Comparison of ENCODE assay signal across 30 mouse cellular contexts in the genomic region with DNA sequence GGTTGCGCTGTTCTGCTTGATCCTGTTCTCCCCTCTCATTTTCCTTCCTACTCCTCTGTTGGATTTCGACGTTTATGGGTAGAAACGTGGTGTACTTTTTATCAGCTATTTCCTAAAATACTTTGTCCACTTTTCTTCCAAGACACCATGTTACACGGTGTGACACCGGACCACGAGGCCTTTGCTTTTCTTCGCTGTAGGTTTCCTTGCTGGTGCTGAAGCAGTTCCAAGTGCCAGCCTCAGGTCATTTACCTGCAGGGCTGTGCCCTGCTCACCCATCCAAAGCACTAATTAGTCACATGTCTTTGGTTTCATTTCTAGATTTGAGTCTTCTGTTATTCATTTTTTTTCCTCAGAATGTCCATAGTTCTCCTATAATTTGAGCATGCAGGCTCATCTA.
A peak's percentile ranks its signal among the peaks of the same experiment; 100 is the strongest.
DNase-seq lines count a peak whose midpoint lies in the region; ATAC-seq and TF ChIP-seq lines count a peak whose summit lies in the region.
"Had no signal": no experiment of that assay in that cellular context is flagged by ENCODE, and none has a peak within 500 bp of the region (broad histone marks: within the 10 kb centered on the region; RNA-seq: fewer than 3 reads in every experiment).

No protein-coding gene starts in this region.

- no peaks in the 10 kb centered on the region for H3K4me1 ChIP-seq in heart, embryonic 11.5 days (ENCODE audit: control insufficient read depth, insufficient read depth, low read length)
- peaks cover 10% of the 10 kb centered on the region; the same call in 1 of the 2 replicates for H3K4me1 ChIP-seq in kidney, adult 2 months (ENCODE audit: control insufficient read depth, insufficient read depth, low read length)
- H3K4me1 ChIP-seq in kidney, embryonic 14.5 days (ENCODE audit: control insufficient read depth, insufficient read depth, low read length): no peaks in the 10 kb centered on the region
- H3K4me1 ChIP-seq in heart, embryonic 12.5 days (replicated peaks): no peaks in the 10 kb centered on the region
- H3K4me1 ChIP-seq: embryonic facial prominence, embryonic 12.5 days; embryonic facial prominence, embryonic 15.5 days; heart, embryonic 10.5 days; heart, embryonic 15.5 days; hindbrain, embryonic 10.5 days had no signal

- no peak overlapping the region for H3K4me2 ChIP-seq in heart, embryonic 11.5 days
- H3K4me2 ChIP-seq in kidney, embryonic 14.5 days (replicated peaks; ENCODE audit: low read depth, low read length): no peak overlapping the region
- no peak overlapping the region for H3K4me2 ChIP-seq in heart, embryonic 12.5 days
- H3K4me2 ChIP-seq: embryonic facial prominence, embryonic 12.5 days; embryonic facial prominence, embryonic 15.5 days; heart, embryonic 15.5 days; hindbrain, embryonic 14.5 days had no signal

- no peak for TF ChIP-seq CTCF in kidney, adult 2 months (conservative IDR thresholded peaks at IDR 0.05; ENCODE audit: insufficient read depth, insufficient read length, low read depth, low read length)

- no peak overlapping the region for H3K9ac ChIP-seq in heart, embryonic 11.5 days (ENCODE audit: low read depth, low read length)
- no peak overlapping the region for H3K9ac ChIP-seq in kidney, embryonic 14.5 days (ENCODE audit: low read depth, low read length)
- no peak overlapping the region for H3K9ac ChIP-seq in heart, embryonic 12.5 days
- H3K9ac ChIP-seq: embryonic facial prominence, embryonic 12.5 days; embryonic facial prominence, embryonic 15.5 days; forebrain, postnatal 0 days; heart, embryonic 15.5 days; hindbrain, embryonic 14.5 days had no signal

- WGBS in heart, embryonic 11.5 days (ENCODE audit: insufficient replicate concordance): 88% methylated on average over 8 of the region's 8 CpGs
- WGBS in kidney, adult 2 months: 40% methylated on average over 8 of the region's 8 CpGs
- 83% methylated on average over 8 of the region's 8 CpGs for WGBS in kidney, embryonic 14.5 days
- 90% methylated on average over 8 of the region's 8 CpGs for WGBS in heart, embryonic 12.5 days

- no peaks in the 10 kb centered on the region for H3K36me3 ChIP-seq in heart, embryonic 11.5 days (ENCODE audit: control insufficient read depth, insufficient read depth, low read length)
- no peaks in the 10 kb centered on the region for H3K36me3 ChIP-seq in kidney, adult 2 months (ENCODE audit: control insufficient read depth, insufficient read depth, low read length)
- H3K36me3 ChIP-seq in kidney, embryonic 14.5 days (ENCODE audit: control insufficient read depth, insufficient read depth, low read length): no peaks in the 10 kb centered on the region; the same call in 1 of the 2 replicates
- no peaks in the 10 kb centered on the region for H3K36me3 ChIP-seq in heart, embryonic 12.5 days
- H3K36me3 ChIP-seq: embryonic facial prominence, embryonic 12.5 days; embryonic facial prominence, embryonic 15.5 days; heart, embryonic 10.5 days; heart, embryonic 15.5 days; hindbrain, embryonic 10.5 days had no signal

- no peak overlapping the region for H3K27ac ChIP-seq in heart, embryonic 11.5 days (ENCODE audit: low read depth, low read length)
- H3K27ac ChIP-seq in kidney, adult 2 months (ENCODE audit: insufficient read depth, low read depth, low read length): peak overlapping the region; percentile 32; the same call in 1 of the 2 replicates
- H3K27ac ChIP-seq in kidney, embryonic 14.5 days (ENCODE audit: low read depth, low read length): no peak overlapping the region
- H3K27ac ChIP-seq in heart, embryonic 12.5 days (ENCODE audit: poor library complexity, severe bottlenecking): no peak overlapping the region
- H3K27ac ChIP-seq: embryonic facial prominence, embryonic 12.5 days; embryonic facial prominence, embryonic 15.5 days; gastrocnemius, adult 2 months; heart, adult 2 months; heart, embryonic 10.5 days; heart, embryonic 15.5 days; hindbrain, embryonic 10.5 days; hindbrain, embryonic 14.5 days; hindbrain, postnatal 0 days had no signal

- H3K9me3 ChIP-seq in heart, embryonic 11.5 days (replicated peaks; ENCODE audit: control insufficient read depth, low read length): no peaks in the 10 kb centered on the region
- no peaks in the 10 kb centered on the region for H3K9me3 ChIP-seq in kidney, embryonic 14.5 days (ENCODE audit: control insufficient read depth, low read length)
- H3K9me3 ChIP-seq in heart, embryonic 12.5 days (replicated peaks): no peaks in the 10 kb centered on the region
- H3K9me3 ChIP-seq: embryonic facial prominence, embryonic 12.5 days; embryonic facial prominence, embryonic 15.5 days; G1E; heart, embryonic 10.5 days; heart, embryonic 15.5 days; hindbrain, embryonic 10.5 days had no signal

- TF ChIP-seq POLR2A in kidney, adult 2 months (IDR thresholded peaks at IDR 0.05; ENCODE audit: low read depth, low read length): no peak

- ATAC-seq in heart, embryonic 11.5 days (replicated peaks; ENCODE audit: insufficient number of reproducible peaks, low FRiP score, low TSS enrichment): no peak
- ATAC-seq in kidney, embryonic 14.5 days (ENCODE audit: low FRiP score, low TSS enrichment): no peak
- no peak for ATAC-seq in heart, embryonic 12.5 days (ENCODE audit: insufficient number of reproducible peaks, low FRiP score)
- ATAC-seq: forebrain, embryonic 14.5 days; forebrain, postnatal 0 days; hindbrain, postnatal 0 days; Patski had no signal

- peak; percentile 61 for DNase-seq in heart, adult 11 months
- DNase-seq in kidney, adult 2 months: peak; percentile 83
- peak; percentile 37 for DNase-seq in kidney, postnatal 10 days
- DNase-seq in kidney, postnatal 36 days: peak; percentile 76
- DNase-seq in layer of hippocampus, adult 9-10 months (ENCODE audit: low spot score): no peak
- DNase-seq: adrenal gland, adult 2 months; adrenal gland, postnatal 14 days; cerebellum, adult 11 months; cerebellum, adult 2 months; cerebellum, adult 9-11 months; cerebellum, postnatal 25 days; forebrain, postnatal 0 days; gastrocnemius, adult 2 months; gastrocnemius, postnatal 14 days; heart, adult 2 months; heart, postnatal 10 days; heart, postnatal 36 days had no signal

- no peaks in the 10 kb centered on the region for H3K27me3 ChIP-seq in heart, embryonic 11.5 days (ENCODE audit: control insufficient read depth, insufficient read depth, low read length)
- no peaks in the 10 kb centered on the region for H3K27me3 ChIP-seq in kidney, adult 2 months (replicated peaks; ENCODE audit: control insufficient read depth, insufficient read depth, low read length)
- H3K27me3 ChIP-seq in kidney, embryonic 14.5 days (ENCODE audit: control insufficient read depth, insufficient read depth, low read length): no peaks in the 10 kb centered on the region
- H3K27me3 ChIP-seq in heart, embryonic 12.5 days (replicated peaks): no peaks in the 10 kb centered on the region
- H3K27me3 ChIP-seq: embryonic facial prominence, embryonic 12.5 days; embryonic facial prominence, embryonic 15.5 days; heart, embryonic 15.5 days; Patski had no signal

- no peak overlapping the region for H3K4me3 ChIP-seq in heart, embryonic 11.5 days (ENCODE audit: low read depth, low read length)
- H3K4me3 ChIP-seq in kidney, adult 2 months (ENCODE audit: insufficient read depth, low read depth, low read length): no peak overlapping the region
- H3K4me3 ChIP-seq in kidney, embryonic 14.5 days (ENCODE audit: low read length): no peak overlapping the region
- no peak overlapping the region for H3K4me3 ChIP-seq in heart, embryonic 12.5 days
- H3K4me3 ChIP-seq: embryonic facial prominence, embryonic 12.5 days; embryonic facial prominence, embryonic 15.5 days; gastrocnemius, adult 2 months; heart, adult 2 months; heart, embryonic 10.5 days; heart, embryonic 15.5 days; hindbrain, embryonic 10.5 days had no signal
